Mouse (Mus musculus): Measurements from ENCODE around the gene Fan1. TPM values are rescaled to one million over a fixed set of nuclear protein-coding genes. Genes with fewer than 3 reads are reported as not detected.

The Fan1 gene
- polyA plus RNA-seq (2017; shearing (Covaris generic)) = 1 to 10 TPM; 5.3 to 8.7 TPM

DNA sequence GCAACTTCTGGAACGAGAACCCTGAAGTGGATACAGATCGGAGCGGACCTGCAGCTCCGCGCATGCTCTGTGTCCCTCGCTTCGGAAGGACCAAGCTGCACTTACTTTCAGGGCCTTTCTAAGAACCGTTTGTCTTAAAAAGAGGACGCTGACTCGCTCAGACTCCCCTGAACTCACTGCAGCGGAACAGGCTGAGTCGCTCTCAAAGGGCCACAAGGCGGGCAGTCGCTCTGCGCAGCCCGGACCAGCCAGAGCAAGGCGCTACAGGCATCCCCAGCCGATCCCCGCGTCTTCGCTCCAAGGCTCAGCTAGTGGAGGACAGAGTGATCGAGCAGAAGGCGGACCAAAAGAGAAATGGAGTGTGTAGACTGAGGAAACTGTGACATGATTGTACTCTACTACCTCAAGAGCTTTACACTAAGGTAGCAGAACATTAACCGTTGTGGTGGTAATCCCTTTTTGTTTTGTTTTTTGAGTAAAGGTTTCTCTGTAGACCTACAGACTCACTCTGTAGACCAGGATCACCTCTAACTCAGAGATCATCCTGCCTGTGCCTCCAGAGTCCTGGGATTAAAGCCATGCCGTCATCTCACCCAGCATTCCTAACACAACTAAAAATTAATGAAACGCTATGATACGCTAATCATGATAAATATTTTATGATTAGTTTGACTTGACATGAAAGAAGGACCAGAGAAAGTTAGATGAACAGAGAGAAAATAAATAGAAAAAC lies at the start of gene Fan1:
Gene Fan1 (minus strand): TSS at position 266 of the 733 bp plus-strand sequence.

DNA sequence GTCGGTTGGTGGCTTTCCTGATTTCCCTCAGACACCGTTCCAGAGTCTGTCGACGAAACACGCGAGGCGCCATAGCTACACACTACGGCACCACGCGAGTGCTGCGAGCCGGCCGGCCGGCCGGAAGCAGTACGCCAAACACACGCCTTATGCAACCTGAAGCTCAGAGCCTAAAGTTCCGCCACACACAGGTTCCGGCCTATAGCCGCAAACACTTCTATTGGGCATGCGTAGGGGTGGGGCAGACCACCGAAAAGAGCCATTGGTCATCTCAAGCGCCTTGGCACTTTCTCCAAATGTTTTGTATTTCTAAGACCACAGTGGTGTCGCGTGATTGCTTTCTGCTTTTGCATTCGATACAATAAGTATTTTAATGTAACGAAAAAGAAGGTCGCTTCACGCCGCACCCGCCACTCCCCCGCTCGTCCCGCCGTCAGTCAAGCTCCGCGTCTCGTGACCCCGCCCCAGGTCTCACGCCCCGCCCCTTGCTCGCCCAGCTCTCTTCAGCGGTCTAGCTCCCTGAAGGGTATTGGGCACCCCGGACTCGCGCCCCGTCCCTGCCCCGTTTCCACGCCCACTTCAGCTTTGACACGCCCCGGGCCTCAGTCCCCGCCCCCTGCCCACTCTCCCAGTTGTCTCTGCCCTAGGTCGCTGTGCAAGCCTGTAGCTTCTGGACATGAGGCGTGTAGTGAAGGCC lies 18.4 kb upstream of the Fan1 start, which contains the start of the genes Mphosph10 and Mcee:
Gene Mphosph10 (minus strand): TSS at position 147 of the 697 bp plus-strand sequence.
Gene Mcee (plus strand): TSS at position 486 of the 697 bp plus-strand sequence.

Other genes with a start within 250 kb of the Fan1 start
- gene Trpm1, start 220.3 kb downstream of the Fan1 start, polyA plus RNA-seq (2017; shearing (Covaris generic)) = 1 to 10 TPM; 4.1 to 4.7 TPM
- 10 to 100 TPM in 1 of 2 experiments, 1 to 10 TPM in 1; 7.9 to 12.2 TPM for gene Mtmr10, start 86.4 kb downstream of the Fan1 start, polyA plus RNA-seq (2017; shearing (Covaris generic))
- gene Mphosph10, start 18.2 kb upstream of the Fan1 start, polyA plus RNA-seq (2017; shearing (Covaris generic)) = 10 to 100 TPM; 32.3 to 54.7 TPM
- 10 to 100 TPM; 21.0 to 21.2 TPM for gene Mcee, start 18.5 kb upstream of the Fan1 start, polyA plus RNA-seq (2017; shearing (Covaris generic))
- not detected for gene Apba2, start 127.6 kb upstream of the Fan1 start, polyA plus RNA-seq (2017; shearing (Covaris generic))